Mouse (Mus musculus) hindbrain, postnatal 0 days (tissue): ENCODE measurements around the gene Pde4b. TPM values are rescaled to one million over a fixed set of nuclear protein-coding genes. Genes with fewer than 3 reads are reported as not detected.

Source experiments
- ATAC-seq: fragments of 200-750 bp; cut with Nextera tagmentation; 2 replicates; pipeline ENCODE4 v1.8.0; 2017; ENCODE audit warnings: mild to moderate bottlenecking, moderate TSS enrichment, moderate library complexity
- DNase-seq: peaks from one replicate; pipeline ENCODE4 v3.0.0-alpha.2; 2015; ENCODE audit warnings: low spot score
- H3K27ac ChIP-seq: fragments of 300-500 bp; sonication (generic); 2 replicates; pipeline ENCODE4 v1.5.1; 2014; ENCODE audit warnings: mild to moderate bottlenecking
- H3K27me3 ChIP-seq: fragments of 300-500 bp; sonication (generic); 2 replicates; pipeline ENCODE4 v1.6.1; 2014; ENCODE audit warnings: low read length, mixed read lengths; ENCODE audit not compliant: insufficient read depth
- H3K36me3 ChIP-seq: fragments of 300-500 bp; sonication (generic); 2 replicates; pipeline ENCODE4 v1.6.1; 2014; ENCODE audit warnings: low read length, mixed read lengths; ENCODE audit not compliant: insufficient read depth
- H3K4me1 ChIP-seq: fragments of 300-500 bp; sonication (generic); 2 replicates; pipeline ENCODE4 v1.6.1; 2014; ENCODE audit warnings: antibody characterized with exemption, low read length, mixed read lengths; ENCODE audit not compliant: insufficient read depth
- H3K4me2 ChIP-seq: fragments of 300-500 bp; sonication (generic); 2 replicates; pipeline ENCODE4 v1.6.1; 2014; ENCODE audit warnings: low read depth, mild to moderate bottlenecking, low read length, moderate library complexity, mixed read lengths
- H3K4me3 ChIP-seq: fragments of 300-500 bp; sonication (generic); 2 replicates; pipeline ENCODE4 v1.5.1; 2014; ENCODE audit warnings: low read length
- H3K9ac ChIP-seq: fragments of 300-500 bp; sonication (generic); replicated peaks from 2 replicates; pipeline ENCODE4 v1.6.1; 2014; ENCODE audit warnings: mild to moderate bottlenecking, low read length, moderate library complexity, mixed read lengths
- H3K9me3 ChIP-seq: fragments of 300-500 bp; sonication (generic); 2 replicates; pipeline ENCODE4 v1.6.1; 2016; ENCODE audit warnings: low read length, mixed read lengths
- CTCF ChIP-seq: IDR thresholded peaks from 2 replicates; pipeline ENCODE4 v1.5.1; 2016; ENCODE audit warnings: antibody characterized with exemption, control low read depth, low read depth
- WGBS: fragments of 180-500 bp; shearing (Covaris S2); extraction: QIAGEN DNeasy Blood & Tissue Kit; methylation state at CpG from one replicate; pipeline ENCODE4 v1.1.7; 2014; 5-methylcytosine and 5-hydroxymethylcytosine counted together
- polyA plus RNA-seq: library from polyadenylated mRNA; unstranded; fragments of >200 nt; fragmentation: Nextera tagmentation; extraction: Ambion mirVana; gene quantifications from 2 replicates; pipeline ENCODE4 v1.2.1, GENCODE M21; 2015
- total RNA-seq: library from RNA; depleted of rRNA; stranded (reverse); fragments of >200 nt; gene quantifications from 2 replicates; pipeline ENCODE4 v1.2.3, GENCODE M21; 2014

Gene Pde4b
- total and polyA plus RNA-seq, 2 experiments from 2014 or later, result 46.8 to 62.5 TPM

GRCm38 (mm10) chr4:102382763-102383505, 295.6 kb downstream of the Pde4b start:
- ATAC-seq (no peak), DNase-seq (no peak)
- Histone ChIP-seq H3K9me3 (no peaks in the 10 kb centered on the region), H3K4me2 (no peak overlapping the region), H3K36me3 (no peaks in the 10 kb centered on the region), H3K27me3 (no peaks in the 10 kb centered on the region), H3K9ac (no peak overlapping the region), H3K4me1 (no peaks in the 10 kb centered on the region), H3K4me3 (no peak overlapping the region), H3K27ac (no peak overlapping the region)
- TF ChIP-seq CTCF, result no peak
- WGBS, result 80% methylated on average over 1 of the region's 1 CpGs

GRCm38 (mm10) chr4:102393605-102394004, 306.3 kb downstream of the Pde4b start:
- WGBS, result 75% methylated on average over 2 of the region's 2 CpGs
- no peaks in the 10 kb centered on the region for H3K9me3 ChIP-seq
- no peaks in the 10 kb centered on the region for H3K4me1 ChIP-seq

GRCm38 (mm10) chr4:102397334-102397733, 310.0 kb downstream of the Pde4b start:
- Histone ChIP-seq H3K27ac (no peak overlapping the region), H3K4me1 (no peaks in the 10 kb centered on the region; the same call in 1 of the 2 replicates), H3K9me3 (no peaks in the 10 kb centered on the region), H3K27me3 (no peaks in the 10 kb centered on the region), H3K4me3 (no peak overlapping the region), H3K9ac (no peak overlapping the region), H3K36me3 (no peaks in the 10 kb centered on the region), H3K4me2 (no peak overlapping the region)
- WGBS, result 89% methylated on average over 4 of the region's 4 CpGs
- DNase-seq (no peak), ATAC-seq (no peak)
- no peak for TF ChIP-seq CTCF

More at GRCm38 (mm10) chr4:102393605-102394004, 306.3 kb downstream of the Pde4b start:
- no peak overlapping the region for H3K27ac ChIP-seq
- no peaks in the 10 kb centered on the region for H3K36me3 ChIP-seq
- no peak overlapping the region for H3K9ac ChIP-seq
- H3K27me3 ChIP-seq, result no peaks in the 10 kb centered on the region
- DNase-seq (no peak), ATAC-seq (no peak)
- no peak overlapping the region for H3K4me2 ChIP-seq
- TF ChIP-seq CTCF, result no peak
- H3K4me3 ChIP-seq, result no peak overlapping the region

- no peaks in the 10 kb centered on the region for H3K9me3 ChIP-seq
- H3K4me3 ChIP-seq, result no peak overlapping the region
- H3K4me1 ChIP-seq, result no peaks in the 10 kb centered on the region; the same call in 1 of the 2 replicates
- no peak overlapping the region for H3K27ac ChIP-seq
- no peak overlapping the region for H3K9ac ChIP-seq
- no peaks in the 10 kb centered on the region for H3K27me3 ChIP-seq
- no peak for TF ChIP-seq CTCF
- no peak for ATAC-seq
- H3K36me3 ChIP-seq, result no peaks in the 10 kb centered on the region
- no peak for DNase-seq
- H3K4me2 ChIP-seq, result no peak overlapping the region
- 57% methylated on average over 1 of the region's 1 CpGs for WGBS
Measured at GRCm38 (mm10) chr4:102398512-102398911, 311.2 kb downstream of the Pde4b start.

GRCm38 (mm10) chr4:102406848-102407247, 319.5 kb downstream of the Pde4b start:
- Histone ChIP-seq H3K4me3 (no peak overlapping the region), H3K4me2 (no peak overlapping the region), H3K27ac (no peak overlapping the region), H3K36me3 (no peaks in the 10 kb centered on the region), H3K27me3 (no peaks in the 10 kb centered on the region), H3K9ac (no peak overlapping the region), H3K9me3 (no peaks in the 10 kb centered on the region), H3K4me1 (no peaks in the 10 kb centered on the region; the same call in 1 of the 2 replicates)
- TF ChIP-seq CTCF, result no peak
- WGBS, result 61% methylated on average over 3 of the region's 3 CpGs
- ATAC-seq, result no peak
- no peak for DNase-seq

GRCm38 (mm10) chr4:102408132-102408531, 320.8 kb downstream of the Pde4b start:
- no peaks in the 10 kb centered on the region for H3K36me3 ChIP-seq
- DNase-seq (no peak), ATAC-seq (no peak)
- H3K27ac ChIP-seq, result no peak overlapping the region
- no peaks in the 10 kb centered on the region for H3K9me3 ChIP-seq
- peaks cover 2% of the 10 kb centered on the region; the same call in 1 of the 2 replicates for H3K4me1 ChIP-seq
- 70% methylated on average over 2 of the region's 2 CpGs for WGBS
- no peak for TF ChIP-seq CTCF
- no peak overlapping the region for H3K9ac ChIP-seq
- no peak overlapping the region for H3K4me3 ChIP-seq
- no peaks in the 10 kb centered on the region for H3K27me3 ChIP-seq
- no peak overlapping the region for H3K4me2 ChIP-seq

GRCm38 (mm10) chr4:102408938-102409337, 321.6 kb downstream of the Pde4b start:
- Histone ChIP-seq H3K9ac (no peak overlapping the region), H3K4me3 (no peak overlapping the region), H3K9me3 (no peaks in the 10 kb centered on the region), H3K4me1 (peaks cover 4% of the 10 kb centered on the region; the same call in 1 of the 2 replicates), H3K4me2 (no peak overlapping the region), H3K27ac (no peak overlapping the region), H3K36me3 (no peaks in the 10 kb centered on the region), H3K27me3 (no peaks in the 10 kb centered on the region)
- ATAC-seq (no peak), DNase-seq (no peak)
- no peak for TF ChIP-seq CTCF
- 31% methylated on average over 4 of the region's 4 CpGs for WGBS
